Mouse (Mus musculus): ENCODE results near the gene Grik3. TPM values are rescaled to one million over a fixed set of nuclear protein-coding genes. Genes with fewer than 3 reads are reported as not detected.

The Grik3 gene
- total RNA-seq, 1 experiment from 2014 or later = 0.39 TPM

GRCm38 (mm10) chr4:125644581-125645568 is 154.4 kb downstream of the Grik3 start:
- no peak for DNase-seq

GRCm38 (mm10) chr4:125651676-125652246 is 161.3 kb downstream of the Grik3 start:
- no peak for DNase-seq

GRCm38 (mm10) chr4:125656031-125656430 is 165.5 kb downstream of the Grik3 start:
- DNase-seq = no peak

GRCm38 (mm10) chr4:125658376-125658775 is 167.9 kb downstream of the Grik3 start:
- no peak for DNase-seq

DNA sequence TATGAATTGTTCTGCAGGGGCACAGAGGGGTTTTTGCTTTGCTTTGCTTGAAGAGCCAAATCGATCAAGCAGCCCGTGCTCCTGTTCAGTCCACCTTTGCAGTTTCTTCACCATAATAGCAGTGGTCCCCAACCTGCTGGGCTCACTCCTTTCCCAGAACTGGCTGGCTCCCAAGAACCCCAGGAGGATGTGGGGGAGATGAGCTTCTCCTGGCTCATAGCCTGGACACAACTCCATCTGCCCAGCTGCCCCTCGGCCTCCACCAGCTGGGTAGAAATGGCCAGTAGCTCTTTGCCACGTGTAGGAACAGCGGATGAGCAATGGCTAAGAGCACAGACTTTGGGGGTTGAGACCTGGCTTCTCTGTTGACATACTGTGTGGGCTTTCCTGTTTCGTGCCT is 171.5 kb downstream of the Grik3 start:
- no peak for DNase-seq

- DNase-seq = no peak
Measured at GRCm38 (mm10) chr4:125663262-125663661, 172.8 kb downstream of the Grik3 start.

DNA sequence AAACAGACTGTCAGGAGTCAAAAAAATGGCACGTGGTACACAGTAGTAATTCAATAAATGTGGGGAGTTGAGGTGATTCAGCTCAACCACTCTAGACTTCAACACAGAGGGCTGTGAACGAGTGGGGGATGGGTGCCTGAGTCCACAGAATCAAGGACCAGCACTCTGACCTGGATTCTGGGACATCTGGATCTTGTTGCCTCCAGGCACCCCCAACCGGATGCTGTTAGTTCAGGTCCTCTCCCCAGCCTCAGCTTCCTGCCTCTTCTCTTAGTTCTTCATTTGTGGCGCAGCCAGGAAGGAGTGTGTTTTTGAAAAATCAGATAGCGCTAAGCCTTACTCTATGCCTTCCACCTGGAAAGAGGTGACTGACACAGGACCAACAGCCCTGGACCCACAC is 175.5 kb downstream of the Grik3 start:
- no peak for DNase-seq

DNA sequence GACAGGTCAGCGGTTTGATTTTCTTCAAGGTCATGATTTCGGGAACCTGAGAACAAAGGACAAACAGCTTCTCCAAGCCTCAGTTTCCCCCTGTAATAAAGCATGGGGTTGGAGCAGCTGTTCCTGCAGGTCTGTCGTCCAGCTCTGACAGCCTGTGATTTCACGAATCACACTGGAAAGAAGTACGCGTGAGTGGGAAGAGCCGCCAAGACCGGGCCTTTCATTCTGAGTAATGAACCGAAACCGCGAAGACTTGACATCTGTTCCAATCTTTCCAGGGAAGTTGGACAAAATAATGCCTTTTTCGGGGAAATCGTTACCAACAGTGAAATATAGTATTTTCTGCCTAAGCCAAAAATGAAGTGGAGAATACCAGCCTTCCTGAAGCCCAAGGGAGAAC is 191.5 kb downstream of the Grik3 start:
- DNase-seq = no peak

DNA sequence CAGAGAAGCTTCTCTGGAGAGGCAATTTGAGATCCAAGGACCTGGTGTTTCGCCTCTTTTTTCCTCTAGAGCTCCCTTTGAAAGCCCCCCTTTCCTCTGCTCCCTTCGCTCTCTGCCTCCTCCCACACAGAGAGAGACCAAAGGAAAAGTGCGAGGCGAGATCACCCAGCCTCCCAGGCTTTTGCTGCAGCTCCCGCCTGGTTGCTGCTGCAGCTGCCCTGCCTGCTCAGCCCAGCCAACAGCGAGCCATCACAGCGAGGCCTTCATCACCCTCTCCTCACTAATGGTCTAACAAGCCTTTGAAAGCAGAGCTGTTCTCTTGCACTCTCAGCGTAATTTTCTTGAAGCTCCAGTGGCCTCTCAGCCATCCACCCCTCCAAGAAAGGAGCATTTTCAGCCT is 196.6 kb downstream of the Grik3 start:
- no peak for DNase-seq

DNA sequence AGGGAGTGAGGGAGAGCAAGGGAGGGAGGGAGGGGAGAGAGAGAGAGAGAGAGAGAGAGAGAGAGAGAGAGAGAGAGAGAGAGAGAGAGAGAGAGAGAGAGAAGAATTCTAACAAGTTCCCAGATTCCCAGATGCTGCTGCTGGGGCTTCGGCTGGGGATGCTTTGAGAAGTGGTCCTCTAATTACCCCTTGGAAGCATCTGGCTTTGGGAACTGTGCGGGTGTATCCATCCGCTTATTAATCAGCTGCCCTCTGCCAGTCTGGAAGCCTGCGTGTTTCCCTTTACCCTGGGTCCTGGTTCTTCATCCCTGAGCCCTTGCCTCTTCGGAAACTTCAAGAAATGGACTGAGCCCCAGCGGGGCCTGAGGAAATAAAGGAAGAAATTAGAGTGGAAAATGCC is 204.9 kb downstream of the Grik3 start:
- DNase-seq = no peak

GRCm38 (mm10) chr4:125696182-125696939 is 205.9 kb downstream of the Grik3 start:
- DNase-seq = no peak

DNA sequence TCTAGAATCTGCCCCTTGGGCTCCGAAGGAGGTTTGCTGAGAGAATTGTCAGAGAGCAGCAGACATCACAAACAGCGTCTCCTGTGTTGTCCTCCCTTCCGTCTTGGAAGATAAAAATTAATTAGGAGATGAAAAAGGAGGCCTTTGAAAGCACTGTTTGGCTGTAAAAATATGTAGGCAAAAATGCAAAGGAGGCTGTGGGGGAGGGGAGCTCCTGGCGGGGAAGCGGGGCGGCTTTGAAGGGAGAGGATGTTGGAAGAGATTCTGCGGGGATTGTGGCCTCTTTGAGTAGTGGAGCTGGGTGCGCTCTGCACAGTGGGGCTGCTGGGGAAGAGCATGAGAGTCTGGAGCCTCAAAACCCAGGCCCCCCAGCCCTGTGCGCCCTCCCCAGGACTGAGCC is 207.1 kb downstream of the Grik3 start:
- DNase-seq = no peak

GRCm38 (mm10) chr4:125699056-125699455 is 208.6 kb downstream of the Grik3 start:
- DNase-seq = no peak

GRCm38 (mm10) chr4:125700331-125700730 is 209.8 kb downstream of the Grik3 start:
- DNase-seq = peak; percentile 28

- DNase-seq = peak; percentile 78
Measured at GRCm38 (mm10) chr4:125702607-125703309, 212.3 kb downstream of the Grik3 start.

- no peak for DNase-seq
Measured at GRCm38 (mm10) chr4:125703310-125703690, 212.8 kb downstream of the Grik3 start.

- DNase-seq = no peak
Measured at GRCm38 (mm10) chr4:125705746-125706145, 215.2 kb downstream of the Grik3 start.

DNA sequence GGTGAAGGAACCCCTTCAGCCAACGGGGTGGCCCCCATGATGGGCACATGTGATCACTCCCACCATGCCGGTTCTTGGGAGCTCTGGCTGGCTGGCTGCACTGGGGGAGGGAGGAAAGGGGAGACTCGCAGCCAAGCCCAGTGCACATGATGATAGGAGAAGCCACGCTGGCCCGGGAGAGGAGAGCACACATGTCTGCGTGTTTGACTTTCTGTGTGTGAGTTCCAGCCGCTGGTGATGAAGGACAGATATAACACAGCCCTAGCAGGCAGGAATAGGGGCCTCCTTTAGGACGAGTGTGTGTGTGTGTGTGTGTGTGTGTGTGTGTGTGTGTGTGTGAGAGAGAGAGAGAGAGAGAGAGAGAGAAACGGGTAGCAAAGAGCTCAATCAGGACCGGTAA is 219.2 kb downstream of the Grik3 start:
- DNase-seq = no peak

DNA sequence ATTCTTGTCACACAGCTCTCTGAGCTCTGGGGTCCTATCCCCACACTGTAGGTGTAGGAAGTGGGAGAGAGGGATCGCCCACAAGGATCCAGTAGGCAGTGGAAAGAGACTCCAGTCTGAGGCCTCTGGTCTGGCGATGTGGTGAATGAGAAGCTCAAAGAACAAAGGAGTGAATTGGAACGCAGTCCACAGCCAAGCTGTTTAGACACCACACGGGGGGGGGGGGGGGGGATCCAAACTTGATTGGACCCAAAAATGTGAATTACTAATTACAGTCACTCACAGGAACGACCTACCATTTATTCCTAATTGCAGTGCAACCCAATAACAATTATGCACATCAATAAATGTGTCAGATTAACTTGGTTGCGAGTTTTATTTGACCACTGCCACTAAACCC is 227.4 kb downstream of the Grik3 start:
- no peak for DNase-seq

DNA sequence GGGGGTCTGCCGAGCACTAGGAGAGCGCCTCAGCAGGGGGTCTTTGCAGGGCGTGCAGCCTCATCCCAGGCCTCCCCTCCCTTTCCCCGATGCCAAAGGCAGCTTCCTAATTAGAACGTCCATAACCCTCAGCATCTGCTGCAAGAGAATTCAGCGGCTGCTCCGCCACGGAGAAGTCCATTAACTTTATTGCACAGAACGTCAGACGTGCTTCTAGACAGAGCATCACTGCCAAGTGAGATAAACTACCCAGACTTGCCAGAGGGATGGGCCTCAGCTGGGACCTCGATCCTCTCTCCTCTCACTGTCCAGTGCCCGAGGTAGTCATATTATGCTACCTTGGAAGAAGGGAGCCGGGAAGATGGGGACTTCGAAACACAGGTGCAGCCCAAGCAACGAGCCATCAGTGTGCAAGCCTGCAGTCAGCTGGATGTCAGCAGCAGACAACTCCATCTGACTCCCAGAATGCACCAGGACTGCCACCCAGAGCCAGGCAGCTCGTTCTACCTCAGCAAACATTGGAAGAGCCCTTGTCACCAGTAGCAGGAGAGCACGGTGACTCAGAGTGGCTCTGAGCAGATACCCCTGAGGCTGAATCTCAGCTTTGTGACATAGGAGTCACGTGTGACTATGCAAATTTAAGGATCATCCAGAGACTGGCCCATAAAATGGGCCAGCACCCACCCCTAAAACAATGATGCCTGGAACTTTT is 228.1 kb downstream of the Grik3 start:
- no peak for DNase-seq

GRCm38 (mm10) chr4:125726241-125726640 is 235.7 kb downstream of the Grik3 start:
- DNase-seq = no peak

DNA sequence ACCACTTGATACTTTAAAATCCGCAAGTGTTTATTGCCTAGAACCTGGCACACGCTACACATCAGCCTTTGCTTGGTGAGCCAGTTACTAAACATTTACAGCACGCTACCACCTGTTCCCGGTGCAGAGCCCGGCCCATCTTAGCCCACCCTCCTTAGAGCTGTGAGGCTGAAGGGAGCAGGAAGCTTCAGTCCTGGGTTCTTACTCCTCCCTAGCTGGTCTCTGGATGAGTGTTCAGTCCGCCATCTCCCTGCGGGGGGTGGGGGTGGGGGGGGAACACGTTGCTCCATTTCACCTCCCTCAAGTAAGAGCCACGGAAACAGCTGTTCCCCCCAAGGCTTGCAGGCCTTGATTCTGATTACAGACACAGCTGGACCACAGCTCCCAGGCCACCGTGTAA is 236.5 kb downstream of the Grik3 start:
- DNase-seq = no peak
